Mouse (Mus musculus) heart, embryonic 14.5 days (tissue): Measurements from ENCODE around the gene Tmem107. TPM values are rescaled to one million over a fixed set of nuclear protein-coding genes. Genes with fewer than 3 reads are reported as not detected.
"Not testable (repeated sequence)": the region's sequence is repeated elsewhere in the genome, so short reads cannot be mapped to it uniquely, and the experiment has no call there.

Experiments used
- ATAC-seq: fragments of 200-750 bp; cut with Nextera tagmentation; 2 replicates; pipeline ENCODE4 v1.8.0; 2017; ENCODE audit warnings: low read depth, moderate TSS enrichment; ENCODE audit not compliant: insufficient number of reproducible peaks, insufficient read depth, low FRiP score
- H3K27ac ChIP-seq, 2 experiments: fragments of 200-500 bp in 1 of 2; fragments of 300-500 bp in 1 of 2; sonication (generic) in 1 of 2; replicated peaks in 1 of 2; 2 replicates each; pipeline ENCODE4 v1.5.1; 2012 to 2014; ENCODE audit warnings: low read depth in 2 of 2, low read length in 2 of 2, control low read depth in 1 of 2, mild to moderate bottlenecking in 1 of 2, mixed read lengths in 1 of 2; ENCODE audit not compliant: control insufficient read depth in 1 of 2, insufficient read depth in 1 of 2
- H3K27me3 ChIP-seq: fragments of 300-500 bp; sonication (generic); 2 replicates; pipeline ENCODE4 v1.6.1; 2014; ENCODE audit warnings: mild to moderate bottlenecking, low read length, control low read depth; ENCODE audit not compliant: control insufficient read depth, insufficient read depth
- H3K36me3 ChIP-seq: fragments of 300-500 bp; sonication (generic); 2 replicates; pipeline ENCODE4 v1.6.1; 2014; ENCODE audit warnings: mild to moderate bottlenecking, control low read depth, low read length, mixed read lengths; ENCODE audit not compliant: control insufficient read depth, insufficient read depth
- H3K4me1 ChIP-seq, 2 experiments: fragments of 200-500 bp in 1 of 2; fragments of 300-500 bp in 1 of 2; sonication (generic) in 1 of 2; 2 replicates each; pipeline ENCODE4 v1.6.1; 2012 to 2014; ENCODE audit warnings: low read length in 2 of 2, control low read depth in 1 of 2, mixed read lengths in 1 of 2; ENCODE audit not compliant: control insufficient read depth in 2 of 2, insufficient read depth in 2 of 2
- H3K4me2 ChIP-seq: fragments of 300-500 bp; sonication (generic); 2 replicates; pipeline ENCODE4 v1.6.1; 2014; ENCODE audit warnings: mild to moderate bottlenecking, low read length
- H3K4me3 ChIP-seq, 2 experiments: fragments of 200-500 bp in 1 of 2; fragments of 300-500 bp in 1 of 2; sonication (generic) in 1 of 2; 2 replicates each; pipeline ENCODE4 v1.5.1; 2012 to 2014; ENCODE audit warnings: low read length in 2 of 2, mild to moderate bottlenecking in 2 of 2, control low read depth in 1 of 2, low read depth in 1 of 2, moderate library complexity in 1 of 2; ENCODE audit not compliant: control insufficient read depth in 1 of 2, insufficient read depth in 1 of 2
- H3K9ac ChIP-seq: fragments of 300-500 bp; sonication (generic); 2 replicates; pipeline ENCODE4 v1.6.1; 2014; ENCODE audit warnings: mild to moderate bottlenecking, low read length
- H3K9me3 ChIP-seq: fragments of 300-500 bp; sonication (generic); 2 replicates; pipeline ENCODE4 v1.6.1; 2016; ENCODE audit warnings: low read length, control low read depth; ENCODE audit not compliant: control insufficient read depth
- WGBS: fragments of 180-500 bp; shearing (Covaris S2); extraction: QIAGEN DNeasy Blood & Tissue Kit; methylation state at CpG from one replicate; pipeline ENCODE4 v1.1.7; 2014; 5-methylcytosine and 5-hydroxymethylcytosine counted together
- polyA plus RNA-seq: library from polyadenylated mRNA; unstranded; fragments of >200 nt; fragmentation: Nextera tagmentation; extraction: Ambion mirVana; gene quantifications from 2 replicates; pipeline ENCODE4 v1.2.1, GENCODE M21; 2014

Tmem107 gene
- polyA plus RNA-seq, 1 experiment from 2014 or later, result 33.5 TPM

DNA sequence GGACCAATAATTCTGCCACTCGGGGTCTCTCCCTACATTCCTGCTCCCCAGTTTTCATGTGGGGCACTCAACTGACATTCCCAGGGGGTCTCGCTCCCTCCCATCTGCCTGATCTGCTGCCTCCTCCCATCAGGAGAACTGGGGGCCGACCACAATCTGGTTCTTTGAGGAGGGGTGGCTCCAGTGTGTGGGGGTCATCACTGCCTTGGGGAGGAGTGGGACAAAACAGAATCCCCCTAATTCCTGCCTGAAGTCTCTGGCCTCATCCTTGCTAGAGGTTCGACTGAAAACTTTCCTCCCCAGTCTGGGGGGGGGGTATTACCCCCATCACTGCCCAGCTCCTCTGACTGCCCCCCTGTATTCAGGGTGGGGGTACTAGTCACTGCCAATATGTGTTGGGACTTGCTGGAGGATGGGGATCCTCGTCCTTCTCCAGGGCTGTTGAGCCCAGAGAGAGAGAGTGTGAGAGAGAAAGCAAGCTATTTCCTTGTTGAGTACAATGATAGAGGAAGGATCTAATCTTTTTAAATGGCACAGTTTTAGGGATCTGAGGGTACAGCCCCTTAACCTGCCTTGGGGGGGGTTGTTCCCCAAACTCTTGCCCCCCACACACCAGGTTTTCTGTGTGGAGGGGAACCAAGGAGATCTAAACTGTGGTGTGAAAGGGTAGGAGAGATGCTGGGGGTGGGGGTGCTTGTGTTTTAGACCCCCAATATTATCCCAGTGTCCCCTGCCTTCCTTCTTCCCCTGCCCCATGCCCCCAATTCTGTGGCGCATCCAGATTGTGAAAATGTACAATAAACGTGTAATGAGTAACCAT lies 21.2 kb downstream of the Tmem107 start:
- ATAC-seq, result no peak
- H3K9ac ChIP-seq, result no peak overlapping the region
- H3K36me3 ChIP-seq, result peaks cover 34% of the 10 kb centered on the region
- WGBS, result 61% methylated on average over 7 of the region's 7 CpGs
- no peak overlapping the region; a peak in 1 of 4 replicates for H3K27ac ChIP-seq
- no peaks in the 10 kb centered on the region for H3K27me3 ChIP-seq
- peaks cover 17 to 46% of the 10 kb centered on the region in 2 experiments for H3K4me1 ChIP-seq
- no peak overlapping the region for H3K4me3 ChIP-seq
- H3K9me3 ChIP-seq, result no peaks in the 10 kb centered on the region
- H3K4me2 ChIP-seq, result no peak overlapping the region

DNA sequence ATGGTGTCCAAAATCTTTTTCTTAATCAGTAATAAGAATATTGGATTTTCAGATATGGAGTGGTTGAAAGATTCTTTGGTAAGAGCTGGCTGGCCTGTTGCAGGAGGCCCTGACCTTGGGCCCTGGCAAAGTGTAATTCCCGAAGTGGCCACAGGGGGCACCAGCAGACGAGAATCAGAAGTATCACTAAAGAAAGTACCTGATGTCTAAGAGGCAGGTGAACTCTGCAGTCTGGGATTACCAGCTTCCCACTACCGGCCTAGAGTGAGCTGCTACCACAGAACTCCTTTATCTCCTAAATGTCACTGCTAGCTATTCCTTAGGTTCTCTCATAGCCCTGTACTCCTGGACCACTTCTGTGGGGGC lies 21.8 kb downstream of the Tmem107 start:
- Histone ChIP-seq H3K4me1 (peaks cover 16 to 42% of the 10 kb centered on the region in 2 experiments), H3K27me3 (no peaks in the 10 kb centered on the region), H3K4me2 (no peak overlapping the region), H3K4me3 (no peak overlapping the region), H3K9ac (no peak overlapping the region), H3K9me3 (no peaks in the 10 kb centered on the region), H3K27ac (peak overlapping the region in 1 of 2 experiments; percentile 39; a peak in 1 of 4 replicates), H3K36me3 (peaks cover 34% of the 10 kb centered on the region)
- ATAC-seq, result no peak
- WGBS, result 3% methylated on average over 3 of the region's 3 CpGs

DNA sequence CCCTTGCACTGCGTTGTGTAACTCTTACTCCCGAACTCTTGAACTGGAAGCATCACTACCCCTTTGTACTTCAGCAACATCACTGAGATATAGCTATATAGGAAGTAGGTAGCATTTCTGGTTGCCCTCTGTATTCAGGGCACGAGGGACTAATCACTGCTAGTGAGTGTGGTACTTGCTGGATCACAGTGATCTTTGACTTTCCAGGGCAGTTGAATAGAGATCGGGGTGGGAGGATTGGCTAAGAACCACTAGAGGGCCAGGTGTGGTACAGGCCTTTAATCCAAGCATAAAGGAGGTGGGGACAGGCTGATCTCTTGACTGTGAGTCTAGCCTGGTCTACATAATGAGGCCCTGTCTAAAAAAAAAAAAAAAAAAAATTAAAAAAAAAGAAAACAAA lies 22.3 kb downstream of the Tmem107 start:
- Histone ChIP-seq H3K27ac (peak overlapping the region in 1 of 2 experiments; percentile 39; a peak in 1 of 4 replicates), H3K4me2 (no peak overlapping the region)
- WGBS, result 86% methylated on average over 4 of the region's 4 CpGs

DNA sequence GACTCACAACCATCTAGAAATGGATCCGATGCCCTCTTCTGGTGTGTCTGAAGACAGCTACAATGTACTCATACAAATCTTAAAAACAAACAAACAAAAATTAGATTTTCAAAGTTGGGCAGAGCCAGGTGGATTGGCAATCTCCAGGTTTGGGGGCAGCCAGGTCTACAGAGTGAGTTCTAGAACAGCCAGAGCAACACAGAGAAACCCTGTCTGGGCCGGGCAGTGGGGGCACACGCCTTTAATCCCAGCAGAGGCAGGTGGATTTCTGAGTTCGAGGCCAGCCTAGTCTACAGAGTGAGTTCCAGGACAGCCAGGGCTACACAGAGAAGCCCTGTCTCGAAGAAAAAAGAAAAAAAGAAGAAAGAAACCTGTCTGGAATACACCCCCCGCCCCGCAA lies 23.2 kb downstream of the Tmem107 start:
- not testable (repeated sequence) for ATAC-seq, H3K9ac ChIP-seq, H3K4me2 ChIP-seq, H3K27me3 ChIP-seq, H3K9me3 ChIP-seq, H3K4me3 ChIP-seq
- peaks cover 34% of the 10 kb centered on the region for H3K36me3 ChIP-seq
- H3K4me1 ChIP-seq, result peaks cover 22 to 49% of the 10 kb centered on the region in 2 experiments
- peak overlapping the region in 1 of 2 experiments; percentile 90; a peak in 2 of 4 replicates for H3K27ac ChIP-seq
- WGBS, result 84% methylated on average over 7 of the region's 7 CpGs

More for the DNA sequence above, 22.3 kb downstream of the Tmem107 start:
- H3K9ac ChIP-seq, result no peak overlapping the region
- H3K4me3 ChIP-seq, result no peak overlapping the region
- ATAC-seq, result no peak
- no peaks in the 10 kb centered on the region for H3K27me3 ChIP-seq
- H3K4me1 ChIP-seq, result peaks cover 17 to 43% of the 10 kb centered on the region in 2 experiments
- H3K36me3 ChIP-seq, result peaks cover 34% of the 10 kb centered on the region
- no peaks in the 10 kb centered on the region for H3K9me3 ChIP-seq

DNA sequence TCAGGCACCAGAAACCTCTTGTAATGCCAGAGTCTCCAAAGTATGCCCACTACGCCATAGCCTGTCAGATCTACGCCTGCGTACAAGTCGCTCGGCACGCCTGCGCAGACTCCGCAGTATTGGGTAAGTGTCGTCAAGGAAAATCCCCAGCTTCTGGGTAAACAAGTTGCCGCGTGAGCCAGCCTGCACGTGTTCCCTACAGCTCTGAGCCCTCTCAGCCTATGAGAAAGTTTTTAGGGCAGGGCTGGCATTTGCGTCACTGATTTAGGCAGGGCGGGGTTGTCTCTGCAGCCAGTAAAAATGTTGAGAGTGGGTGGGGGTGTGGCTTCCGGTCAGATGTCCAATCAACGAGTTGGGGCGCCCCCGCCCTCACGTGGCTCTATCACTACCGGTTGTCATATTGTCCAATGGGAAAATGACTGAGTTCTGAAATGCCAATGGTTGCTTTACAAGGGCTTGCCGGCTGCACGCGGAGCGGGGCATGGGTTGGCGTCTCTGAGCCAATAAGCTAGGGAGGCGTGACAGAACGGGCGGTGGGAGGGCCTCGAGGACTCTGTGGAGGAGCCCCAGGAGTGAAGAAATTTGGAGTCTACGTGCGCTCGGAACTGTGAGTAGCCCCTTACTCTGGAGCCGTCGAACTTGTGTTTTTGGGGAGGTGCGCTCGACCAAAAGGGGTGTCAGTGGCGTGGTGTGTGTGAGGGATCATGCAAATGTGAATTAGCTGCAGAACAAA lies 24.3 kb downstream of the Tmem107 start, which contains the start of gene Per1:
Per1 (plus strand) TSS at position 521 of the 733 bp plus-strand sequence.
- Histone ChIP-seq H3K4me3 (peak within 1 kb of the TSS; percentile 65 to 88), H3K4me1 (peaks cover 25 to 49% of the 10 kb centered on the region in 2 experiments), H3K27me3 (no peaks in the 10 kb centered on the region), H3K36me3 (peaks cover 27% of the 10 kb centered on the region), H3K27ac (peak within 1 kb of the TSS; percentile 98 to 99), H3K9ac (peak within 1 kb of the TSS; percentile 88), H3K4me2 (peak within 1 kb of the TSS; percentile 93), H3K9me3 (no peaks in the 10 kb centered on the region)
- ATAC-seq, result peak; percentile 85
- under 1% methylated on average over 37 of the region's 37 CpGs for WGBS

DNA sequence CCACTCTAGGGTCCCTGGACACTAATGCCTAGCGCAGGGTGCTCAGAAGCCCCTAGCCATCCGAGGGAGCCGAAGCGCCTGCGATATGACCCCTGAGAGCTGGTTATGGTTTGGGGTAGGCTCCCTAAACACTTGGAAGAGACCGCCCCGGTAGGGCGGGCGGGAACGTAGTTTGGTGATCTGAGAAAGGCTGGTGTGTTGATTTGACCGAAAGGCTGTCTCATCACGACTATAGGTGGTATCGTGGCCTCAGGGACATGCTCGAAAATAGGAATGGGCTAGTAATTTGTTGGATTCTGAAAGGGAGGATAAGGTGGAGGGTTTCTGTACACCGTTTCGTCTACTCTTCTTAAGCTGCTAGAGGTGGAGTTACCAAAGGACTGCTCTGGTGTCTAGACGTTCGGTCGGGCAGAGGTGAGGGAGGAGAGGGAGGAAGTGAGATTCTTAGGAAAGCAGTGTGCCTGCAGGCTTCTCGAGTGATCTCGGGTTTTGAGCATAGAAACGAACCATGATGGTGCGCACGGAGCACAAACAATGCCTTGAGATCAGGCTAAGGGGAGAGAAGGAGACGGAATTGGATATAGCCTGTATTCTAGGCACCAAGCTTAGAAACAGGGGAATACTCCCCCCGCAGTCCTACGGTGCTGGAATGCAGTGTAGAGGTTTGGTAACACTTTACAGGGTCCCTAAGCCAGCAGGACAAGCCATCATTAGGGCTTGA lies 25.1 kb downstream of the Tmem107 start:
- H3K4me2 ChIP-seq, result peak overlapping the region; percentile 93
- peak overlapping the region; percentile 88 for H3K9ac ChIP-seq
- peak overlapping the region; percentile 65 to 88 for H3K4me3 ChIP-seq
- peak overlapping the region; percentile 98 to 99 for H3K27ac ChIP-seq
- peaks cover 29 to 48% of the 10 kb centered on the region in 2 experiments for H3K4me1 ChIP-seq
- no peak for ATAC-seq
- 1% methylated on average over 27 of the region's 27 CpGs for WGBS
- peaks cover 23% of the 10 kb centered on the region for H3K36me3 ChIP-seq
- H3K9me3 ChIP-seq, result no peaks in the 10 kb centered on the region
- H3K27me3 ChIP-seq, result no peaks in the 10 kb centered on the region

DNA sequence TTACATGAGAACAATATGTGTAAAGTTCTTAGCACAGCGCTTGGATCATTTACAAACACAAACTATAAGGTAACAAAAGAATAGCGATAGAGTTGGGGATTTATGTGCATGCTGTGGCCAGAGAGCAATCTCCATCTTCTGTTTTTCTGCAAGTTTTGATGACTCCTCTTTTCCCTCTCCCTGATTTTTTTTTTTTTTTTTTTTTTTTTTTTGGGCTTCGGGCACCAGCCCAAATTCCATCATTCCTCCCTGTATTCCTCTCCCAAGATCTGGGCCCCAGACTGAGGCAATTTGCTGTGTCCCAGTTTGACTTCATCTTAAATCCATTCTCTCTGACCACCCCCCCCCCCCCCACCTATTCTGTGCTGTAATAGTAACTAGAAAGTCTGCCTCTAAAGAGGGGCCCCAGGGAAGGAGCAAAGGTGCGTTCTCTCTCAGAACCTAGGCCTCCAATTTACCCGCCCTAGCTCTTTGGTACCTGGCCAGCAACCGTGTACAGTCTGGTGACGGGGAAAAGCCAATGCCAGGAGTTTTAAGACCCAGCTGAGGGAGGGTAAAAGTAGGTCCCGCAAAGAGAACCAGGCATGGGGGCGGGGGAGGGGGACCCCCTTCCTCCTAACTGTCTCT lies 25.9 kb downstream of the Tmem107 start:
- Histone ChIP-seq H3K9ac (peak overlapping the region; percentile 88), H3K9me3 (no peaks in the 10 kb centered on the region), H3K4me3 (peak overlapping the region; percentile 39 to 65), H3K4me2 (peak overlapping the region; percentile 93), H3K36me3 (peaks cover 23% of the 10 kb centered on the region), H3K27me3 (no peaks in the 10 kb centered on the region), H3K4me1 (peaks cover 29 to 47% of the 10 kb centered on the region in 2 experiments), H3K27ac (peak overlapping the region; percentile 89 to 99)
- no peak for ATAC-seq
- 13% methylated on average over 9 of the region's 9 CpGs for WGBS
